Mouse (Mus musculus) T-helper 17 cell (primary cell): ENCODE data around the gene Proz.

Experiments
- in situ Hi-C, 2 experiments: fragments of 300-600 bp; cut with MboI, MseI; formaldehyde crosslinking; loops; 1 replicate in 1 of 2; 2 replicates in 1 of 2; pipeline ENCODE4 v1.15.1; 2025; ENCODE audit warnings: high pct_unique_total_duplicates in 2 of 2

The Proz gene

GRCm38 (mm10) chr8:13105908-13106551 lies 45.3 kb downstream of the Proz start:
- in situ Hi-C loops, result loop anchor here (10.0 kb wide), 2 partner anchors 679 to 1551 kb away; partner anchors contain the start of genes Cars2 (in 2 of the 2), Ing1 (in 2 of the 2) and Upf3a (in 1 of the 2)

- in situ Hi-C loops, result loop anchor here (10.0 kb wide), 2 partner anchors 677 to 1553 kb away; partner anchors contain the start of genes Cars2 (in 2 of the 2), Ing1 (in 2 of the 2) and Upf3a (in 1 of the 2)
Observed at GRCm38 (mm10) chr8:13107990-13108638, 47.4 kb downstream of the Proz start.

- in situ Hi-C loops, result loop anchor here (10.0 kb wide), 2 partner anchors 676 to 1554 kb away; partner anchors contain the start of genes Cars2 (in 2 of the 2), Ing1 (in 2 of the 2) and Upf3a (in 1 of the 2)
Observed at GRCm38 (mm10) chr8:13108967-13109366, 48.3 kb downstream of the Proz start.

- in situ Hi-C loops, result loop anchor here (10.0 kb wide), 2 partner anchors 675 to 1555 kb away; partner anchors contain the start of genes Cars2 (in 2 of the 2), Ing1 (in 2 of the 2) and Upf3a (in 1 of the 2)
Observed at GRCm38 (mm10) chr8:13109416-13109960, 48.8 kb downstream of the Proz start.

GRCm38 (mm10) chr8:13111917-13112316 lies 51.2 kb downstream of the Proz start:
- in situ Hi-C loops, result no loop called here

- in situ Hi-C loops, result no loop called here
Observed at GRCm38 (mm10) chr8:13113232-13113631, 52.5 kb downstream of the Proz start.

- in situ Hi-C loops, result no loop called here
Observed at GRCm38 (mm10) chr8:13117096-13117495, 56.4 kb downstream of the Proz start.

GRCm38 (mm10) chr8:13118516-13118915 lies 57.8 kb downstream of the Proz start:
- in situ Hi-C loops, result no loop called here

- in situ Hi-C loops, result no loop called here
Observed at GRCm38 (mm10) chr8:13120882-13121665, 60.4 kb downstream of the Proz start.

GRCm38 (mm10) chr8:13122887-13123421 lies 62.2 kb downstream of the Proz start:
- in situ Hi-C loops, result no loop called here

- in situ Hi-C loops, result no loop called here
Observed at GRCm38 (mm10) chr8:13124897-13125296, 64.2 kb downstream of the Proz start.
